ENCODE assay signal across 8 mouse cellular contexts in genomic region chr4:54470022-54471008, GRCm38 (mm10).
DNase-seq lines count a peak whose midpoint lies in the region; ATAC-seq lines count a peak whose summit lies in the region.

No protein-coding gene starts in this region.

- no peak overlapping the region for H3K27ac ChIP-seq in intestine, embryonic 16.5 days (ENCODE audit: low read length)
- H3K27ac ChIP-seq in limb, embryonic 15.5 days: peak overlapping the region; percentile 77

- H3K4me3 ChIP-seq in intestine, embryonic 16.5 days (ENCODE audit: low read length): no peak overlapping the region
- H3K4me3 ChIP-seq in limb, embryonic 15.5 days: no peak overlapping the region

- DNase-seq in heart, adult 11 months: peak; percentile 89
- no peak for DNase-seq in heart, adult 8-10 months (ENCODE audit: low spot score)
- peak; percentile 66 for DNase-seq in embryo, embryonic 11.5 days (ENCODE audit: low read depth, low spot score)
- DNase-seq in gastrocnemius, postnatal 25 days: peak; percentile 29
- peak; percentile 21 to 23 for DNase-seq in right cerebral cortex, adult 2 months (ENCODE audit: low spot score in 2 of 2)
- no peak for DNase-seq in ovary, postnatal 10 days (ENCODE audit: low spot score)

- ATAC-seq in intestine, embryonic 16.5 days: peak; percentile 65; the same call in 1 of the 2 replicates
- peak; percentile 86 for ATAC-seq in limb, embryonic 15.5 days (ENCODE audit: insufficient number of reproducible peaks, low FRiP score, low TSS enrichment, low read depth)

- no peaks in the 10 kb centered on the region for H3K27me3 ChIP-seq in intestine, embryonic 16.5 days (replicated peaks; ENCODE audit: control insufficient read depth, insufficient read depth, low read length)
- no peaks in the 10 kb centered on the region for H3K27me3 ChIP-seq in limb, embryonic 15.5 days

- WGBS in intestine, embryonic 16.5 days: 38% methylated on average over 13 of the region's 13 CpGs
- 5% methylated on average over 13 of the region's 13 CpGs for WGBS in limb, embryonic 15.5 days

- no peaks in the 10 kb centered on the region for H3K9me3 ChIP-seq in intestine, embryonic 16.5 days (ENCODE audit: control insufficient read depth, low read length)
- H3K9me3 ChIP-seq in limb, embryonic 15.5 days: no peaks in the 10 kb centered on the region

- H3K4me1 ChIP-seq in intestine, embryonic 16.5 days (ENCODE audit: control insufficient read depth, insufficient read depth, low read length): 0 out of 2 replicates have a peak, but pooled peaks cover 3% of the 10 kb centered on the region
- H3K4me1 ChIP-seq in limb, embryonic 15.5 days: peaks cover 18% of the 10 kb centered on the region

- H3K4me2 ChIP-seq in intestine, embryonic 16.5 days (ENCODE audit: low read depth, low read length): no peak overlapping the region
- peak overlapping the region; percentile 17 for H3K4me2 ChIP-seq in limb, embryonic 15.5 days

- H3K9ac ChIP-seq in intestine, embryonic 16.5 days (ENCODE audit: low read depth, low read length): no peak overlapping the region
- no peak overlapping the region for H3K9ac ChIP-seq in limb, embryonic 15.5 days

- no peaks in the 10 kb centered on the region for H3K36me3 ChIP-seq in intestine, embryonic 16.5 days (ENCODE audit: control insufficient read depth, insufficient read depth, low read length)
- no peaks in the 10 kb centered on the region for H3K36me3 ChIP-seq in limb, embryonic 15.5 days

Comparison
In these comparisons a context has a peak if more than half of its experiments do, and no peak if none do; other contexts are left out.
1. DNase-seq: peak in heart, adult 11 months (single experiment), embryo, embryonic 11.5 days (single experiment), gastrocnemius, postnatal 25 days (single experiment) and right cerebral cortex, adult 2 months (2 of 2); none in heart, adult 8-10 months (single experiment) and ovary, postnatal 10 days (single experiment).